Mouse (Mus musculus) MEL (cell line): Measurements from ENCODE around the gene Rora.

ENCODE experiments used
- CHD1 ChIP-seq: IDR thresholded peaks from 2 replicates; pipeline ENCODE4 v1.6.1; 2012; ENCODE audit warnings: low read depth, mild to moderate bottlenecking, inconsistent platforms, low read length, improper control_type of control experiment
- CTCF ChIP-seq, 3 experiments: IDR thresholded peaks in 2 of 3; conservative IDR thresholded peaks in 1 of 3; 2 replicates each; pipeline ENCODE4 v1.5.1; 2011 to 2012; ENCODE audit warnings: low read length in 3 of 3, low read depth in 2 of 3, mild to moderate bottlenecking in 2 of 3, improper control_type of control experiment in 1 of 3, inconsistent platforms in 1 of 3, mixed read lengths in 1 of 3, moderate library complexity in 1 of 3; ENCODE audit not compliant: control insufficient read depth in 1 of 3, insufficient read depth in 1 of 3, poor library complexity in 1 of 3, severe bottlenecking in 1 of 3
- ETS1 ChIP-seq: IDR thresholded peaks from 2 replicates; pipeline ENCODE4 v1.6.1; 2012; ENCODE audit warnings: low read depth, mild to moderate bottlenecking, inconsistent platforms, low read length, improper control_type of control experiment, moderate library complexity
- GABPA ChIP-seq: IDR thresholded peaks from 2 replicates; pipeline ENCODE4 v1.6.1; 2012; ENCODE audit warnings: low read depth, mild to moderate bottlenecking, inconsistent platforms, low read length, improper control_type of control experiment, moderate library complexity
- KAT2A ChIP-seq: conservative IDR thresholded peaks from 2 replicates; pipeline ENCODE4 v1.6.1; 2012; ENCODE audit warnings: low read depth, low read length, improper control_type of control experiment, inconsistent platforms
- POLR2A ChIP-seq, 2 experiments: IDR thresholded peaks; 2 replicates each; pipeline ENCODE4 v1.6.1; 2011 to 2012; ENCODE audit warnings: low read length in 2 of 2, mild to moderate bottlenecking in 2 of 2, control low read depth in 1 of 2, improper control_type of control experiment in 1 of 2, low read depth in 1 of 2, moderate library complexity in 1 of 2; ENCODE audit not compliant: control insufficient read depth in 1 of 2, insufficient read depth in 1 of 2, poor library complexity in 1 of 2

DNA sequence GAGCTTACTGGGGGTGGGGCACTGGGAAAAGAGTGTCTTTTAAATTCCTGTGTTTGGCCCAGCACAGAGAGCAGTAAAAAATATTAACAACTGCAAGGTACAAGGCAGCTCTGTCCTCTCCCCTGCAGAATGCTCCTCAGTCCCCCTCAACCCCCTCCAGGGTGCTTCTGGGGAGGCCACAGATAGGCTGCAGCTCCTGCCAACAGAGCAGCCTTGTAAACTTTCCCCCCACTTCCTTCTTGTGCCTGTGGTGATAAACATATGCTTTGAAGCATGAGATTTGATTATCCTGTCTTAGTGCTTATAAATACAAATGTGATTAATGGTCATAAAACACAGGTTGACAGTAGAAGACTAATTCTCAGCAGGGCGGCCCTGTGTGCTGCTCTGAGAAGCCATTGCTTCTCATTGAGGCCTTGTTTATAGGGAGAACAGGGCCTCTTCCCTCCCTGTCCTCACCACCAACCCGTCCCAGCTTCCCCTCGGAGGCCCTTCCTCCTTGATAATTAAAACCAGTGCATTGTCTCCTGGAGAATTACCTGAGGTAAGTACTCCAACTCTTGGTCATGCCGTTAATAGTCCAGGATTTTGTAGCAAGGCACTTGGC is 41.4 kb downstream of the Rora start:
- TF ChIP-seq GABPA (no peak), CTCF (IDR thresholded peaks at IDR 0.05 in 2 of 3, conservative IDR thresholded peaks at IDR 0.05 in 1 of 3; ENCODE audit: control insufficient read depth in 1 of 3, insufficient read depth in 1 of 3, low read depth in 2 of 3, low read length in 3 of 3, poor library complexity in 1 of 3, severe bottlenecking in 1 of 3) (no peak), ETS1 (no peak), KAT2A (no peak), POLR2A (IDR thresholded peaks at IDR 0.05; ENCODE audit: control insufficient read depth in 1 of 2, insufficient read depth in 1 of 2, low read depth in 1 of 2, low read length in 2 of 2, poor library complexity in 1 of 2) (no peak), CHD1 (no peak)
